In the genomic region with DNA sequence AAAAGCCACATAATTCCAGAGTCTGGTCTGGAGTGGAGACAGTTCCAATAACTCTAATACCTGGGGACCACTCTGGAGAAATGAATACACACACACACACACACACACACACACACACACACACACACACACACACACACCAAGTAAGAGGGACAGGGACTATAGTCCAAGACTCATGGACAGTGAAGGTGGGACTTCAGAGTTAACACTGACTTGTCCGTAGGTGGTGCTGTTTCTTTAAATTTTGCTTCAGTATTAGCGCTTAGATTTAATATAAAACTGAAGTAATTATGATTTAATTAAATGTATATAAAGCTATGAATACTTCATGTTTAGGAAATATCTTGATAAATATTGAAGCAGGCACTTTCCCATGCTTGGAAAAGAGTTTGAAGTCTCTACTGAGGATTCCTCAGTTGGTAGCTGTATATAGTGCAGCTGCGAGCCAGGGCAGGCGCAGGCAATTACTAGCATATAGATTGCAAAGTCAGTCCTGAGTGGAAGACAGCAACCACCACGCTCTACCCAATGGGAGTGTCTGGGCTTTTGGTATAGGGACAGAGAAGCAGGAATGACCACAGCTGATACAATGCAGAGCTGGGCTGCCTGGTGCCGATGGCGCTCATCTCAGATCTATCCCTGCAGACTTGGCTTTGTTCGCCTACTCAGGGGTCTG, we compare ENCODE assay signal across 19 mouse cellular contexts.
DNase-seq lines count a peak whose midpoint lies in the region; ATAC-seq and TF ChIP-seq lines count a peak whose summit lies in the region.
"Had no signal": no experiment of that assay in that cellular context is flagged by ENCODE, and none has a peak within 500 bp of the region (broad histone marks: within the 10 kb centered on the region; RNA-seq: fewer than 3 reads in every experiment).

No protein-coding gene starts in this region.

- intact Hi-C loops in heart, postnatal 14 days (cut with DNase I) = loop anchor here (1.0 to 5.0 kb wide), 2 partner anchors 74 to 221 kb away; no protein-coding TSS in a partner anchor

- H3K36me3 ChIP-seq in neural tube, embryonic 13.5 days = no peaks in the 10 kb centered on the region
- H3K36me3 ChIP-seq: liver, embryonic 13.5 days had no signal

- WGBS in neural tube, embryonic 13.5 days = 78% methylated on average over 8 of the region's 8 CpGs

- no peaks in the 10 kb centered on the region for H3K4me1 ChIP-seq in neural tube, embryonic 13.5 days (replicated peaks)
- H3K4me1 ChIP-seq: forebrain, embryonic 10.5 days; limb, embryonic 10.5 days; liver, embryonic 13.5 days had no signal

- DNase-seq in heart, adult 11 months = peak; percentile 54
- no peak for DNase-seq in heart, postnatal 14 days
- DNase-seq in layer of hippocampus, adult 2 months (ENCODE audit: low spot score in 2 of 2) = no peak
- DNase-seq in layer of hippocampus, postnatal 14 days (ENCODE audit: low spot score in 2 of 2) = no peak
- no peak for DNase-seq in neural tube, embryonic 10.5 days (ENCODE audit: extremely low spot score, low spot score)
- DNase-seq in urinary bladder, postnatal 4 days (ENCODE audit: low spot score in 2 of 2) = no peak
- DNase-seq in spleen, postnatal 10 days (ENCODE audit: low spot score in 2 of 2) = no peak
- DNase-seq: adrenal gland, postnatal 10 days; cerebellum, adult 8-10 months; heart, postnatal 10 days; kidney, adult 2 months; kidney, postnatal 4 days; layer of hippocampus, postnatal 36 days; liver, embryonic 13.5 days; thymus, postnatal 4 days had no signal

- no peaks in the 10 kb centered on the region for H3K27me3 ChIP-seq in neural tube, embryonic 13.5 days
- H3K27me3 ChIP-seq: liver, embryonic 13.5 days had no signal

- H3K27ac ChIP-seq in layer of hippocampus, adult 2 months = no peak overlapping the region
- H3K27ac ChIP-seq in neural tube, embryonic 13.5 days (replicated peaks) = no peak overlapping the region
- H3K27ac ChIP-seq: forebrain, embryonic 10.5 days; limb, embryonic 10.5 days; liver, embryonic 13.5 days; macrophage had no signal

- no peak overlapping the region for H3K9ac ChIP-seq in neural tube, embryonic 13.5 days
- H3K9ac ChIP-seq: liver, embryonic 13.5 days had no signal

- peak; percentile 54 for TF ChIP-seq CTCF in layer of hippocampus, adult 2 months (conservative IDR thresholded peaks at IDR 0.05)

- H3K4me3 ChIP-seq in layer of hippocampus, adult 2 months = no peak overlapping the region
- no peak overlapping the region for H3K4me3 ChIP-seq in neural tube, embryonic 13.5 days
- H3K4me3 ChIP-seq: forebrain, embryonic 10.5 days; limb, embryonic 10.5 days; liver, embryonic 13.5 days had no signal

- 0 out of 2 replicates have a peak, but pooled peaks have one; percentile 32 for ATAC-seq in neural tube, embryonic 13.5 days (ENCODE audit: low read depth)

- H3K4me2 ChIP-seq in neural tube, embryonic 13.5 days = no peak overlapping the region
- H3K4me2 ChIP-seq: liver, embryonic 13.5 days had no signal

- H3K9me3 ChIP-seq in neural tube, embryonic 13.5 days = no peaks in the 10 kb centered on the region
- H3K9me3 ChIP-seq: forebrain, embryonic 10.5 days; limb, embryonic 10.5 days; liver, embryonic 13.5 days had no signal
